Mouse (Mus musculus) brain, embryonic 14.5 days (tissue): ENCODE data around the gene Gm43517.

Source experiments
- CTCF ChIP-seq: fragments of 200-500 bp; IDR thresholded peaks from 2 replicates; pipeline ENCODE4 v1.5.1; 2012; ENCODE audit warnings: inconsistent platforms, mild to moderate bottlenecking, moderate library complexity, borderline replicate concordance; ENCODE audit not compliant: insufficient read depth, insufficient read length; ENCODE audit errors: extremely low read depth
- POLR2A ChIP-seq: fragments of 200-500 bp; IDR thresholded peaks from 2 replicates; pipeline ENCODE4 v1.6.1; 2012; ENCODE audit warnings: mild to moderate bottlenecking, inconsistent platforms, borderline replicate concordance; ENCODE audit not compliant: poor library complexity, insufficient read depth, insufficient read length, severe bottlenecking; ENCODE audit errors: extremely low read depth

DNA sequence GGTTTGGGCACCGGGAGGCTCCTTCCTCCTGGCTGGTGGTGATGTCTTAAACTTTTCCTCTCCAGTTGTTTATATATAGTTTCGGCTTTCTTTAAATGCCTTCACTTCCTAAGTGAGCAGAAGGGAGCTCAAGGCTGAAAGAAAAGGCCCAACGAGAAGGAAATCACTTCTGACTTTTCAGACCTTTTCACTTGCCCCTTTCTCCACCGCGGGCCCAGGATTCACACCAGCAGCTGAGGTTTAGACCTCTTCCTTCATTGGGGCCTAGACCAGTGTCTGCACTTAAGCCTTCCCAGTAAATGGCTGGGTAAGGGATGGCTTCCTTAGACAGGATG is 16.8 kb downstream of the Gm43517 start:
- TF ChIP-seq POLR2A (no peak), CTCF (no peak)
